Mouse (Mus musculus): Measurements from ENCODE around the gene Bcl11b. TPM values are rescaled to one million over a fixed set of nuclear protein-coding genes. Genes with fewer than 3 reads are reported as not detected.

Gene Bcl11b
- polyA plus RNA-seq, 1 experiment: not detected

DNA sequence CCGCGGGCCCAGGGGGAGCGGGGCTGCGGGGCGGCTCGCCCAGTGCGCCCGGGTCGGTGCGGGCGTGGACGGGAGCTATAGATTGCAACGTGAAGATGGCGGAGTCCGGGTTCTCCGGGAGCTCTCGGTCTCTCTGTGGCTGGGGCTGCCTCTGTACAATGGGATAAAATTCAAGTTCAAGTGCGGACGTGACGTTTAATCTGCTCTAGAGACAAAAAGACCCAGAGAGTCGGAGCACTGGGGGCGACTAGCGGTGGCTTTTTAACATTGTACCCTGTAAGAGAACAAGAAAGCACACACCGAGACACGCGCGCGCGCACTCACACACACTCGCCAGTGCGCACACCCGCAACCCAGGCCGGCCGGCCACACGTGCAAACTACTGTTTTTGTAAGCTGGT, 526 bp upstream of the Bcl11b start:
- Histone ChIP-seq H3K79me2 (ENCODE audit: control insufficient read depth, insufficient read depth) (no peaks in the 10 kb centered on the region), H3K27me3 (ENCODE audit: control insufficient read depth, insufficient read depth, insufficient read length) (peaks cover 63% of the 10 kb centered on the region), H3K4me3 (no peak overlapping the region), H3K36me3 (ENCODE audit: control insufficient read depth, insufficient read depth) (no peaks in the 10 kb centered on the region), H3ac (ENCODE audit: control insufficient read depth, insufficient read length) (no peak overlapping the region), H3K4me2 (ENCODE audit: low read depth) (peak overlapping the region; percentile 38)
- TF ChIP-seq TCF3 (IDR thresholded peaks at IDR 0.05; ENCODE audit: insufficient read length, low read depth) (no peak), REST (IDR thresholded peaks at IDR 0.05; ENCODE audit: insufficient read depth, insufficient read length) (no peak), MYOG (IDR thresholded peaks at IDR 0.05; ENCODE audit: control insufficient read depth in 1 of 3, insufficient read depth in 1 of 3, insufficient read length in 2 of 3, low read depth in 2 of 3) (no peak), E2F4 (IDR thresholded peaks at IDR 0.05; ENCODE audit: insufficient read depth) (no peak), POLR2AphosphoS2 (IDR thresholded peaks at IDR 0.05; ENCODE audit: insufficient read length, low read depth) (no peak), CEBPB (IDR thresholded peaks at IDR 0.05; ENCODE audit: insufficient read depth, poor library complexity, severe bottlenecking) (no peak), USF1 (IDR thresholded peaks at IDR 0.05; ENCODE audit: low read depth) (no peak), MAX (IDR thresholded peaks at IDR 0.05; ENCODE audit: low read depth) (no peak), SRF (IDR thresholded peaks at IDR 0.05; ENCODE audit: control insufficient read depth, insufficient read length, low read depth) (no peak), POLR2A (IDR thresholded peaks at IDR 0.05; ENCODE audit: insufficient read length, low read depth) (no peak), MYOD1 (IDR thresholded peaks at IDR 0.05; ENCODE audit: control insufficient read depth in 1 of 3, insufficient read length in 2 of 3, low read depth in 2 of 3) (no peak)

DNA sequence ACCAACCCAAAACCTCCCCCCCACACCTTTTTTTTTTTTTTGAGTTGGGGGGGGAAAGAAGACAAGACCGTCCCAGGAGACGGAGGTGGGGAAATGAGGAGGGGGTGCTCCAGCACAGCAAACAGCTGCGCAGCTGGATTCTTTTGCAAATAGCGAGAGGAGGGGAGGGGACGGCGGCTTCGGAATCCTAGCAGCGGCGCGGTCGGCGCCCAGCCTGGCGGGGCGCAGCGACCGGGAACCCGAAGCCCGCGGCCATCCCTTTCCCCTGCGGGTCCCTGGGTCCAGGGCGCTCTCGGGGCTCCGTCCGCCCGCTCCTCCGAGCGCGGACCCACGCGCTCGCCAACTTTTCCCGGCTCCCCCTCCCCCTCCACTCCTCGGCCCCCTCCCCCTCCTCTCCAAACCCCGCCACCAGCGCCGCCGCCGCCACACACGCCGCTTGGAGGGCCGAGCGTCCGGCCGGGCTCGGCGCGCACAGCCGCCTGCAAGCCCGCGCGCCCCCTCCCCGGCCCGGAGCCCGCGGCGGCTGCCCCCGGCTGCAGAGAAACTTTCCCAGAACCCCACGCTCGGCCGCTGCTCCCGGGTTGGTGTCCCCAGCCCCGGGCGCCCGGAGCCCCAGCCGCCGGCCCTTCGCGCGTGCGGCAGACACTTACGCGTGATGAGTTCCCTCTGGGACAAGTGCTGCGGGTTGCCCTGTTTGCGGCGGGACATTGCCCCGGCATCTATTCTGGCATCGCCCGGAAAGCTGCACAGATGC, 789 bp downstream of the Bcl11b start:
- no peak overlapping the region for H3K4me3 ChIP-seq
- H3K36me3 ChIP-seq (ENCODE audit: control insufficient read depth, insufficient read depth): no peaks in the 10 kb centered on the region
- no peak overlapping the region for H3ac ChIP-seq (ENCODE audit: control insufficient read depth, insufficient read length)
- no peaks in the 10 kb centered on the region for H3K79me2 ChIP-seq (ENCODE audit: control insufficient read depth, insufficient read depth)
- H3K4me2 ChIP-seq (ENCODE audit: low read depth): no peak overlapping the region
- TF ChIP-seq TCF12 (IDR thresholded peaks at IDR 0.05; ENCODE audit: insufficient read depth, poor library complexity, severe bottlenecking): no peak
- no peak for TF ChIP-seq E2F4 (IDR thresholded peaks at IDR 0.05; ENCODE audit: insufficient read depth)
- no peak for TF ChIP-seq CEBPB (IDR thresholded peaks at IDR 0.05; ENCODE audit: insufficient read depth, poor library complexity, severe bottlenecking)
- TF ChIP-seq MYOD1 (IDR thresholded peaks at IDR 0.05; ENCODE audit: control insufficient read depth in 1 of 3, insufficient read length in 2 of 3, low read depth in 2 of 3): no peak
- TF ChIP-seq SRF (IDR thresholded peaks at IDR 0.05; ENCODE audit: control insufficient read depth, insufficient read length, low read depth): no peak
- TF ChIP-seq REST (IDR thresholded peaks at IDR 0.05; ENCODE audit: insufficient read depth, insufficient read length): no peak
- no peak for TF ChIP-seq TCF3 (IDR thresholded peaks at IDR 0.05; ENCODE audit: insufficient read length, low read depth)
- TF ChIP-seq USF1 (IDR thresholded peaks at IDR 0.05; ENCODE audit: low read depth): no peak
- no peak for TF ChIP-seq MAX (IDR thresholded peaks at IDR 0.05; ENCODE audit: low read depth)
- TF ChIP-seq POLR2AphosphoS2 (IDR thresholded peaks at IDR 0.05; ENCODE audit: insufficient read length, low read depth): no peak
- TF ChIP-seq MYOG (IDR thresholded peaks at IDR 0.05; ENCODE audit: control insufficient read depth in 1 of 3, insufficient read depth in 1 of 3, insufficient read length in 2 of 3, low read depth in 2 of 3): no peak
- TF ChIP-seq POLR2A (IDR thresholded peaks at IDR 0.05; ENCODE audit: insufficient read length, low read depth): no peak
- H3K27me3 ChIP-seq (ENCODE audit: control insufficient read depth, insufficient read depth, insufficient read length): peaks cover 59% of the 10 kb centered on the region

- no peak for TF ChIP-seq POLR2A (IDR thresholded peaks at IDR 0.05; ENCODE audit: insufficient read length, low read depth)
- no peak for TF ChIP-seq TCF3 (IDR thresholded peaks at IDR 0.05; ENCODE audit: insufficient read length, low read depth)
- TF ChIP-seq CEBPB (IDR thresholded peaks at IDR 0.05; ENCODE audit: insufficient read depth, poor library complexity, severe bottlenecking): no peak
- no peak for TF ChIP-seq REST (IDR thresholded peaks at IDR 0.05; ENCODE audit: insufficient read depth, insufficient read length)
- no peak for TF ChIP-seq USF1 (IDR thresholded peaks at IDR 0.05; ENCODE audit: low read depth)
- no peak for TF ChIP-seq TCF12 (IDR thresholded peaks at IDR 0.05; ENCODE audit: insufficient read depth, poor library complexity, severe bottlenecking)
- no peak for TF ChIP-seq MYOG (IDR thresholded peaks at IDR 0.05; ENCODE audit: control insufficient read depth in 1 of 3, insufficient read depth in 1 of 3, insufficient read length in 2 of 3, low read depth in 2 of 3)
- TF ChIP-seq E2F4 (IDR thresholded peaks at IDR 0.05; ENCODE audit: insufficient read depth): no peak
- no peak for TF ChIP-seq MYOD1 (IDR thresholded peaks at IDR 0.05; ENCODE audit: control insufficient read depth in 1 of 3, insufficient read length in 2 of 3, low read depth in 2 of 3)
- H3K36me3 ChIP-seq (ENCODE audit: control insufficient read depth, insufficient read depth): no peaks in the 10 kb centered on the region
- H3K4me3 ChIP-seq: no peak overlapping the region
- no peak overlapping the region for H3K4me2 ChIP-seq (ENCODE audit: low read depth)
- peaks cover 59% of the 10 kb centered on the region for H3K27me3 ChIP-seq (ENCODE audit: control insufficient read depth, insufficient read depth, insufficient read length)
- H3ac ChIP-seq (ENCODE audit: control insufficient read depth, insufficient read length): no peak overlapping the region
- H3K79me2 ChIP-seq (ENCODE audit: control insufficient read depth, insufficient read depth): no peaks in the 10 kb centered on the region
These were observed 1.6 kb downstream of the Bcl11b start for GRCm38 (mm10) chr12:108001652-108002340.

DNA sequence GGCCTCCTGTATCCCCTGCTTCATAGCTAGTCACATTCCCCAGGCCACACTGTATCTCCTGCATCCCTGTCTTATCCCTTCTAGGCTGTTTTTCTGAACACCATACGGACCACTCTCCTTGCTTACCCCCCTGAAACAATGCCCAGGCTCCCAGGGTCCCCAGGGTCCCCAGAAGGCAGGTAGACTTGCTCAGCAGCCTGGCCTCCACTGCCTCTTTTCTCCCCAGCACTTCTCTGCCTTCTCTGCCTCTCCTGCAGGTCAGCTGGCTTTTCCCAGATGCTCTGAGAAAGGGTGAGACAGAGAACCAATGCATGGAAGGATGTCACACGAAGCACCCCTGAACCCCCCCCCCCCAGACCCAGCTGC, 2.7 kb downstream of the Bcl11b start:
- peaks cover 49% of the 10 kb centered on the region for H3K27me3 ChIP-seq (ENCODE audit: control insufficient read depth, insufficient read depth, insufficient read length)

More for the DNA sequence above, 2.7 kb downstream of the Bcl11b start:
- TF ChIP-seq TCF3 (IDR thresholded peaks at IDR 0.05; ENCODE audit: insufficient read length, low read depth) (no peak), E2F4 (IDR thresholded peaks at IDR 0.05; ENCODE audit: insufficient read depth) (no peak), POLR2A (IDR thresholded peaks at IDR 0.05; ENCODE audit: insufficient read length, low read depth) (no peak), POLR2AphosphoS2 (IDR thresholded peaks at IDR 0.05; ENCODE audit: insufficient read length, low read depth) (no peak), MYOD1 (IDR thresholded peaks at IDR 0.05; ENCODE audit: control insufficient read depth in 1 of 3, insufficient read length in 2 of 3, low read depth in 2 of 3) (no peak), MAX (IDR thresholded peaks at IDR 0.05; ENCODE audit: low read depth) (no peak)
- Histone ChIP-seq H3ac (ENCODE audit: control insufficient read depth, insufficient read length) (no peak overlapping the region), H3K4me2 (ENCODE audit: low read depth) (no peak overlapping the region), H3K4me3 (no peak overlapping the region), H3K36me3 (ENCODE audit: control insufficient read depth, insufficient read depth) (no peaks in the 10 kb centered on the region), H3K79me2 (ENCODE audit: control insufficient read depth, insufficient read depth) (no peaks in the 10 kb centered on the region)

All from myocyte (in vitro differentiated cells).